Mouse (Mus musculus) bone marrow macrophage, adult 2 months (primary cell): ENCODE measurements at regions not wholly inside any gene's neighbourhood (a gene's known extent, or its start where the extent isn't known, plus 50 kb on each side); places are given as distances from the start of the nearest gene placed in this dataset.

ENCODE experiments used
- H3K27ac ChIP-seq: 2 replicates; pipeline ENCODE4 v1.5.1; 2012; ENCODE audit warnings: low read depth, low read length; ENCODE audit not compliant: insufficient read depth
- H3K4me1 ChIP-seq: 2 replicates; pipeline ENCODE4 v1.6.1; 2012; ENCODE audit warnings: low read length; ENCODE audit not compliant: control insufficient read depth, insufficient read depth
- H3K4me3 ChIP-seq: 2 replicates; pipeline ENCODE4 v1.5.1; 2012; ENCODE audit warnings: mild to moderate bottlenecking, low read length, moderate library complexity; ENCODE audit not compliant: insufficient read depth
- CTCF ChIP-seq: IDR thresholded peaks from 2 replicates; pipeline ENCODE4 v1.5.1; 2012; ENCODE audit warnings: low read depth, mild to moderate bottlenecking, low read length, moderate library complexity
- POLR2A ChIP-seq: IDR thresholded peaks from 2 replicates; pipeline ENCODE4 v1.6.1; 2012; ENCODE audit warnings: mild to moderate bottlenecking, low read depth, low read length, borderline replicate concordance

GRCm38 (mm10) chr14:36155757-36156156, 61.0 kb downstream of the 4930474N05Rik start:
- H3K4me1 ChIP-seq, result no peaks in the 10 kb centered on the region
- TF ChIP-seq CTCF, result no peak
- TF ChIP-seq POLR2A, result no peak
- no peak overlapping the region for H3K27ac ChIP-seq
- no peak overlapping the region for H3K4me3 ChIP-seq

DNA sequence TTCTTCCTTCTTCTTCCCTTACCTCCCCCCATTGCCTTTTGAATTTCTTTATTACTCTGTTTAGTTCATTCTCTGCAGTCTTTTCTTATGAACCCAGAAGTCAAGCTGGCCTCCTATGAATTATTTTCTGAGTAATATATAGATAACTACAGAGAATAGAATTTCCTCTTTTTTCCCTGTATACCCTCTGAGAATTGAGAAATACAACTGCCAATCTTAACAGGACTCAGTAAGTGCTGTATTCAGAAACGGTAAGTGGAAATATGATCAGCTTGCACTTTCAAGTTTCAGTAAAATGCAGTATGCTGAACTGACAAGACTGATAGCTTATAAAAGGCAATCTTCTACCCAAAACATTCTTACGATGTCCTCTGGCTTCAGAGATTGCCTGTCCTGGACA, 61.5 kb downstream of the 4930474N05Rik start:
- Histone ChIP-seq H3K4me3 (no peak overlapping the region), H3K27ac (no peak overlapping the region), H3K4me1 (no peaks in the 10 kb centered on the region)
- TF ChIP-seq POLR2A (no peak), CTCF (no peak)

- Histone ChIP-seq H3K4me1 (no peaks in the 10 kb centered on the region), H3K27ac (no peak overlapping the region), H3K4me3 (no peak overlapping the region)
- TF ChIP-seq POLR2A, result no peak
- TF ChIP-seq CTCF, result no peak
These were observed 89.0 kb downstream of the 4930474N05Rik start for GRCm38 (mm10) chr14:36183701-36184100.

- no peak overlapping the region for H3K27ac ChIP-seq
- TF ChIP-seq POLR2A, result no peak
- H3K4me3 ChIP-seq, result no peak overlapping the region
- no peaks in the 10 kb centered on the region for H3K4me1 ChIP-seq
These were observed 101.8 kb downstream of the 4930474N05Rik start for GRCm38 (mm10) chr14:36196517-36196916.

GRCm38 (mm10) chr14:36198396-36198795, 103.7 kb downstream of the 4930474N05Rik start:
- TF ChIP-seq POLR2A (no peak), CTCF (no peak)
- H3K27ac ChIP-seq, result no peak overlapping the region
- no peaks in the 10 kb centered on the region for H3K4me1 ChIP-seq
- no peak overlapping the region for H3K4me3 ChIP-seq

- Histone ChIP-seq H3K27ac (no peak overlapping the region), H3K4me3 (no peak overlapping the region), H3K4me1 (no peaks in the 10 kb centered on the region)
- no peak for TF ChIP-seq POLR2A
- no peak for TF ChIP-seq CTCF
These were observed 109.1 kb downstream of the 4930474N05Rik start for GRCm38 (mm10) chr14:36203855-36204254.

GRCm38 (mm10) chr14:36212830-36213229, 118.1 kb downstream of the 4930474N05Rik start:
- TF ChIP-seq CTCF (peak; percentile 21; the same call in 1 of the 2 replicates), POLR2A (no peak)
- no peaks in the 10 kb centered on the region for H3K4me1 ChIP-seq
- no peak overlapping the region for H3K4me3 ChIP-seq
- no peak overlapping the region for H3K27ac ChIP-seq

DNA sequence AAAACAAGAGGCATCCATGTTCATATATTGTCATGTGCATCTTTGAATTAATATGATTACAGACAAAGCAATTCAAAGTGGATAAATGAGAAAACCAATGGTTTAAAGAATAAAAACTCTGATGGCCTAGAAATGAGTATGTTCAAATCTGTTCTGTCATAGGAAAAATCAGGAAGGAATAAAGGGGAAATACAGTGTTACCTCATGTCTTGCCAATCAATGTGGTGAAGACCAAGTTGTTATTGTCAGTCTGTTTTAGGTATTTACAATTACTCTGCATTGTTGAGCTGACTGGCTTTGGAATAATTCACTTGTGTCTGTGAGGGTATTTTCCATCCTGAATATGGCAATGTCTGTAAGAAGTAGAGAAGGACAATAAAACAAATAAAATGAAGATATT, 151.1 kb downstream of the 4930474N05Rik start:
- no peak overlapping the region for H3K27ac ChIP-seq
- no peak overlapping the region for H3K4me3 ChIP-seq
- H3K4me1 ChIP-seq, result no peaks in the 10 kb centered on the region
- TF ChIP-seq POLR2A, result no peak
- no peak for TF ChIP-seq CTCF

DNA sequence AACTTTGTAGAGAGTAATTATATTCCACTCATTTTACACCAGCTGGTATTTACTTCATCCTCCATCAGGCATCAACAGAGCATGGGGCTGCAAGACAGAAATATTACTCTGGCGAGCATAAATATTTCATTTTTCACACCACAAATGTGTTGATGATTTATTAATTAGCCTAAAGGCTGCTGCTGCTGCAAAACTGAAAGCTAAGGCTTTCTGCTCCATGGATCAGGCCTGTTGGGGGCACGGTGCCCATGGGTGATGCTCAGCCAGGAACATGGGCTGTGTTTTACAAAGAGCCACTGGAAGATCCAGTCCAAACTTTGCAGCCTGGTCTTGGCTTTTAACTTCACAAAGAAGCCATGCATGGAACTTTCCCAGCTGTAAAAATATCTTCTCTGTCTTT, 167.4 kb downstream of the 4930474N05Rik start:
- no peaks in the 10 kb centered on the region for H3K4me1 ChIP-seq
- TF ChIP-seq CTCF (no peak), POLR2A (no peak)
- no peak overlapping the region for H3K27ac ChIP-seq
- no peak overlapping the region for H3K4me3 ChIP-seq

GRCm38 (mm10) chr14:36283825-36284414, 189.2 kb downstream of the 4930474N05Rik start:
- TF ChIP-seq CTCF (no peak), POLR2A (no peak)

More at GRCm38 (mm10) chr14:36283825-36284414, 189.2 kb downstream of the 4930474N05Rik start:
- Histone ChIP-seq H3K27ac (no peak overlapping the region), H3K4me1 (no peaks in the 10 kb centered on the region), H3K4me3 (no peak overlapping the region)
